Mouse (Mus musculus) limb, embryonic 13.5 days (tissue): ENCODE measurements at regions not wholly inside any gene's neighbourhood (a gene's known extent, or its start where the extent isn't known, plus 50 kb on each side); places are given as distances from the start of the nearest gene placed in this dataset.

Experiments
- ATAC-seq: fragments of 200-750 bp; cut with Nextera tagmentation; 2 replicates; pipeline ENCODE4 v1.8.0; 2017; ENCODE audit warnings: low read depth, moderate number of reproducible peaks, moderate TSS enrichment; ENCODE audit not compliant: low FRiP score
- H3K27ac ChIP-seq: fragments of 300-500 bp; sonication (generic); 2 replicates; pipeline ENCODE4 v1.5.1; 2015; ENCODE audit warnings: inconsistent platforms, mild to moderate bottlenecking, moderate library complexity
- H3K27me3 ChIP-seq: fragments of 300-500 bp; sonication (generic); 2 replicates; pipeline ENCODE4 v1.6.1; 2015; ENCODE audit warnings: mild to moderate bottlenecking, inconsistent platforms
- H3K36me3 ChIP-seq: fragments of 300-500 bp; sonication (generic); 2 replicates; pipeline ENCODE4 v1.6.1; 2015; ENCODE audit warnings: inconsistent platforms, mild to moderate bottlenecking, moderate library complexity
- H3K4me1 ChIP-seq: fragments of 300-500 bp; sonication (generic); 2 replicates; pipeline ENCODE4 v1.6.1; 2015; ENCODE audit warnings: inconsistent platforms
- H3K4me2 ChIP-seq: fragments of 300-500 bp; sonication (generic); replicated peaks from 2 replicates; pipeline ENCODE4 v1.6.1; 2015; ENCODE audit warnings: inconsistent platforms, mild to moderate bottlenecking, moderate library complexity
- H3K4me3 ChIP-seq: fragments of 300-500 bp; sonication (generic); 2 replicates; pipeline ENCODE4 v1.5.1; 2015; ENCODE audit warnings: moderate library complexity, mild to moderate bottlenecking, inconsistent platforms
- H3K9ac ChIP-seq: fragments of 300-500 bp; sonication (generic); 2 replicates; pipeline ENCODE4 v1.6.1; 2015; ENCODE audit warnings: mild to moderate bottlenecking, inconsistent platforms
- H3K9me3 ChIP-seq: fragments of 300-500 bp; sonication (generic); 2 replicates; pipeline ENCODE4 v1.6.1; 2016; ENCODE audit warnings: inconsistent platforms
- WGBS: fragments of 180-500 bp; shearing (Covaris S2); methylation state at CpG from one replicate; pipeline ENCODE4 v1.1.7; 2015; 5-methylcytosine and 5-hydroxymethylcytosine counted together

GRCm38 (mm10) chr11:8148485-8148825 lies 515.9 kb downstream of the Tns3 start:
- H3K36me3 ChIP-seq: no peaks in the 10 kb centered on the region
- H3K4me2 ChIP-seq: no peak overlapping the region
- H3K27me3 ChIP-seq: no peaks in the 10 kb centered on the region
- no peak for ATAC-seq
- no peak overlapping the region for H3K9ac ChIP-seq
- H3K9me3 ChIP-seq: no peaks in the 10 kb centered on the region
- 74% methylated on average over 5 of the region's 5 CpGs for WGBS
- no peak overlapping the region for H3K4me3 ChIP-seq
- H3K4me1 ChIP-seq: peaks cover 10% of the 10 kb centered on the region; the same call in 1 of the 2 replicates
- H3K27ac ChIP-seq: no peak overlapping the region

- Histone ChIP-seq H3K4me1 (peaks cover 10% of the 10 kb centered on the region; the same call in 1 of the 2 replicates), H3K4me2 (no peak overlapping the region), H3K9ac (no peak overlapping the region), H3K36me3 (no peaks in the 10 kb centered on the region), H3K27ac (no peak overlapping the region), H3K4me3 (no peak overlapping the region), H3K9me3 (no peaks in the 10 kb centered on the region), H3K27me3 (no peaks in the 10 kb centered on the region)
- 71% methylated on average over 6 of the region's 6 CpGs for WGBS
- no peak for ATAC-seq
Observed at GRCm38 (mm10) chr11:8147790-8148484, 516.4 kb downstream of the Tns3 start.

GRCm38 (mm10) chr11:8137366-8137765 lies 527.0 kb downstream of the Tns3 start:
- 31% methylated on average over 4 of the region's 4 CpGs for WGBS
- Histone ChIP-seq H3K4me1 (no peaks in the 10 kb centered on the region), H3K9me3 (no peaks in the 10 kb centered on the region), H3K27me3 (no peaks in the 10 kb centered on the region), H3K9ac (no peak overlapping the region), H3K4me2 (no peak overlapping the region), H3K27ac (no peak overlapping the region), H3K36me3 (no peaks in the 10 kb centered on the region), H3K4me3 (no peak overlapping the region)
- ATAC-seq: no peak

- no peak overlapping the region for H3K9ac ChIP-seq
- 69% methylated on average over 4 of the region's 4 CpGs for WGBS
- H3K27me3 ChIP-seq: no peaks in the 10 kb centered on the region
- H3K4me3 ChIP-seq: no peak overlapping the region
- no peaks in the 10 kb centered on the region for H3K36me3 ChIP-seq
- no peaks in the 10 kb centered on the region for H3K4me1 ChIP-seq
- H3K9me3 ChIP-seq: no peaks in the 10 kb centered on the region
- no peak overlapping the region for H3K27ac ChIP-seq
- no peak for ATAC-seq
- H3K4me2 ChIP-seq: no peak overlapping the region
Observed at GRCm38 (mm10) chr11:8136666-8137065, 527.7 kb downstream of the Tns3 start.

- Histone ChIP-seq H3K27ac (no peak overlapping the region), H3K9me3 (no peaks in the 10 kb centered on the region), H3K4me1 (no peaks in the 10 kb centered on the region), H3K36me3 (no peaks in the 10 kb centered on the region), H3K27me3 (no peaks in the 10 kb centered on the region), H3K4me3 (no peak overlapping the region), H3K9ac (no peak overlapping the region), H3K4me2 (no peak overlapping the region)
- ATAC-seq: no peak
- WGBS: 90% methylated on average over 2 of the region's 2 CpGs
Observed at GRCm38 (mm10) chr11:8109286-8109685, 555.0 kb downstream of the Tns3 start.

- no peak for ATAC-seq
- no peaks in the 10 kb centered on the region for H3K36me3 ChIP-seq
- no peaks in the 10 kb centered on the region for H3K27me3 ChIP-seq
- H3K9me3 ChIP-seq: no peaks in the 10 kb centered on the region
- H3K4me2 ChIP-seq: no peak overlapping the region
- H3K27ac ChIP-seq: no peak overlapping the region
- H3K4me1 ChIP-seq: no peaks in the 10 kb centered on the region
- H3K9ac ChIP-seq: no peak overlapping the region
- no peak overlapping the region for H3K4me3 ChIP-seq
- whole genome bisulfite sequencing: 73% methylated on average over 7 of the region's 7 CpGs
Observed at GRCm38 (mm10) chr11:8101091-8101490, 563.2 kb downstream of the Tns3 start.

- no peak for ATAC-seq
- Histone ChIP-seq H3K9me3 (no peaks in the 10 kb centered on the region), H3K27ac (no peak overlapping the region), H3K27me3 (no peaks in the 10 kb centered on the region), H3K4me2 (no peak overlapping the region), H3K4me1 (no peaks in the 10 kb centered on the region), H3K9ac (no peak overlapping the region), H3K4me3 (no peak overlapping the region), H3K36me3 (no peaks in the 10 kb centered on the region)
- WGBS: 92% methylated on average over 2 of the region's 2 CpGs
Observed at GRCm38 (mm10) chr11:8084328-8084727, 580.0 kb downstream of the Tns3 start.

- Histone ChIP-seq H3K9me3 (no peaks in the 10 kb centered on the region), H3K4me1 (no peaks in the 10 kb centered on the region), H3K36me3 (no peaks in the 10 kb centered on the region), H3K4me3 (no peak overlapping the region), H3K27ac (no peak overlapping the region), H3K27me3 (no peaks in the 10 kb centered on the region), H3K9ac (no peak overlapping the region), H3K4me2 (no peak overlapping the region)
- 79% methylated on average over 5 of the region's 6 CpGs for WGBS
- no peak for ATAC-seq
Observed at GRCm38 (mm10) chr11:8082811-8083210, 581.5 kb downstream of the Tns3 start.

GRCm38 (mm10) chr11:8073321-8073720 lies 591.0 kb downstream of the Tns3 start:
- ATAC-seq: no peak
- WGBS: 78% methylated on average over 1 of the region's 1 CpGs
- H3K4me3 ChIP-seq: no peak overlapping the region

GRCm38 (mm10) chr11:8068873-8069272 lies 595.5 kb downstream of the Tns3 start:
- Histone ChIP-seq H3K4me2 (no peak overlapping the region), H3K9ac (no peak overlapping the region), H3K27ac (no peak overlapping the region), H3K36me3 (no peaks in the 10 kb centered on the region), H3K27me3 (no peaks in the 10 kb centered on the region), H3K9me3 (no peaks in the 10 kb centered on the region), H3K4me1 (peaks cover 9% of the 10 kb centered on the region; the same call in 1 of the 2 replicates), H3K4me3 (no peak overlapping the region)
- ATAC-seq: peak; percentile 64; the same call in 1 of the 2 replicates
- 13% methylated on average over 3 of the region's 3 CpGs for WGBS

More at GRCm38 (mm10) chr11:8073321-8073720, 591.0 kb downstream of the Tns3 start:
- Histone ChIP-seq H3K9me3 (no peaks in the 10 kb centered on the region), H3K4me2 (no peak overlapping the region), H3K36me3 (no peaks in the 10 kb centered on the region), H3K27ac (no peak overlapping the region), H3K27me3 (no peaks in the 10 kb centered on the region), H3K9ac (no peak overlapping the region), H3K4me1 (peaks cover 9% of the 10 kb centered on the region; the same call in 1 of the 2 replicates)

- Histone ChIP-seq H3K4me2 (no peak overlapping the region), H3K36me3 (no peaks in the 10 kb centered on the region), H3K4me3 (no peak overlapping the region), H3K9me3 (no peaks in the 10 kb centered on the region), H3K27me3 (no peaks in the 10 kb centered on the region), H3K27ac (no peak overlapping the region), H3K4me1 (peaks cover 9% of the 10 kb centered on the region; the same call in 1 of the 2 replicates), H3K9ac (no peak overlapping the region)
- no peak for ATAC-seq
- WGBS: 91% methylated on average over 4 of the region's 4 CpGs
Observed at GRCm38 (mm10) chr11:8067330-8067729, 597.0 kb downstream of the Tns3 start.

- WGBS: 85% methylated on average over 5 of the region's 5 CpGs
- Histone ChIP-seq H3K9ac (no peak overlapping the region), H3K4me1 (peaks cover 9% of the 10 kb centered on the region; the same call in 1 of the 2 replicates), H3K36me3 (no peaks in the 10 kb centered on the region), H3K9me3 (no peaks in the 10 kb centered on the region), H3K4me3 (no peak overlapping the region), H3K4me2 (no peak overlapping the region), H3K27me3 (no peaks in the 10 kb centered on the region), H3K27ac (no peak overlapping the region)
- ATAC-seq: no peak
Observed at GRCm38 (mm10) chr11:8065811-8066210, 598.5 kb downstream of the Tns3 start.

- H3K36me3 ChIP-seq: no peaks in the 10 kb centered on the region
- no peak overlapping the region for H3K27ac ChIP-seq
- H3K9me3 ChIP-seq: no peaks in the 10 kb centered on the region
- H3K9ac ChIP-seq: no peak overlapping the region
- ATAC-seq: no peak
- H3K4me2 ChIP-seq: no peak overlapping the region
- no peaks in the 10 kb centered on the region for H3K27me3 ChIP-seq
- H3K4me1 ChIP-seq: peaks cover 9% of the 10 kb centered on the region; the same call in 1 of the 2 replicates
- H3K4me3 ChIP-seq: no peak overlapping the region
- WGBS: 95% methylated on average over 1 of the region's 1 CpGs
Observed at GRCm38 (mm10) chr11:8065086-8065485, 599.2 kb downstream of the Tns3 start.
